Mouse (Mus musculus) frontal cortex, postnatal 25 days (tissue): ENCODE measurements around the gene Foxd3.

Source experiments
- DNase-seq, 2 experiments: peaks; one replicate each; pipeline ENCODE4 v3.0.0; 2022; ENCODE audit warnings: low spot score in 2 of 2

The Foxd3 gene

GRCm38 (mm10) chr4:99657430-99657820 lies 1.3 kb downstream of the Foxd3 start:
- DNase-seq = no peak

GRCm38 (mm10) chr4:99657831-99658470 lies 1.9 kb downstream of the Foxd3 start:
- no peak for DNase-seq

GRCm38 (mm10) chr4:99658881-99659280 lies 2.8 kb downstream of the Foxd3 start:
- no peak for DNase-seq

- no peak for DNase-seq
Measured at GRCm38 (mm10) chr4:99659361-99660072, 3.4 kb downstream of the Foxd3 start.

GRCm38 (mm10) chr4:99660073-99660611 lies 4.0 kb downstream of the Foxd3 start:
- DNase-seq = no peak

GRCm38 (mm10) chr4:99660981-99661380 lies 4.9 kb downstream of the Foxd3 start:
- no peak for DNase-seq

GRCm38 (mm10) chr4:99661956-99662355 lies 5.9 kb downstream of the Foxd3 start:
- DNase-seq = no peak

- DNase-seq = no peak
Measured at GRCm38 (mm10) chr4:99662431-99662830, 6.3 kb downstream of the Foxd3 start.

- DNase-seq = no peak
Measured at GRCm38 (mm10) chr4:99662841-99663567, 6.9 kb downstream of the Foxd3 start.

GRCm38 (mm10) chr4:99663710-99664109 lies 7.6 kb downstream of the Foxd3 start:
- no peak for DNase-seq

GRCm38 (mm10) chr4:99670203-99670851 lies 14.2 kb downstream of the Foxd3 start:
- DNase-seq = no peak

GRCm38 (mm10) chr4:99675191-99675590 lies 19.1 kb downstream of the Foxd3 start:
- no peak for DNase-seq

GRCm38 (mm10) chr4:99683941-99684340 lies 27.8 kb downstream of the Foxd3 start:
- DNase-seq = no peak

- no peak for DNase-seq
Measured at GRCm38 (mm10) chr4:99686308-99686707, 30.2 kb downstream of the Foxd3 start.
